Mouse (Mus musculus): ENCODE results near the gene Zfp369. TPM values are rescaled to one million over a fixed set of nuclear protein-coding genes. Genes with fewer than 3 reads are reported as not detected.

Gene Zfp369
- polyA plus RNA-seq (2015; fragmentation: Nextera tagmentation; extraction: Ambion mirVana): 4.2 and 4.9 TPM in 2 replicates

GRCm38 (mm10) chr13:65278383-65279341 lies at the start of gene Zfp369:
Gene Zfp369, plus strand, starts transcription at chr13:65278814.

DNA sequence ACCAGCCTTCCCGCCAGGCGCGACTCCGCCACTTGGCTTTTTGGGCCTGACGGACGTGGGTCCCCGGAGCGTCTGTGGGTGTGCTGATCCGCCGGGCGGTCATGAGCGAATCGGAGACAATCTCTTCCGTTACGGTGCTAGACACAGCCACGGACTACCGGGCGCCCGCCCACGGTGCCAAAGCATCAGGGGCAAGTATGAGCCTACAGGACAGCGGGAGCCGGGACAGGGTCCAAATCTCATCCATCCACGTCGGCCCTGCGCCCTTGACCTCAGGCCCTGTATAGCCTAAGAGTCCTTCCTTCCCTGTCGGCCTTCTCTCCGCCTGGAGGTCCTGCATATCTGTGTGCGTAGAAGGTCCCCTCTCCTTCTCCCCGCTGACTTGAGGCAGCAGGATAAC lies 19.4 kb upstream of the Zfp369 start, which contains the start of gene Gm10775:
Gm10775 (plus strand) TSS at position 301 of the 400 bp plus-strand sequence.

Other genes starting within 250 kb of the Zfp369 start
- not detected in 2 replicates for gene Spata31d1c, start 245.8 kb upstream of the Zfp369 start, polyA plus RNA-seq (2015; fragmentation: Nextera tagmentation; extraction: Ambion mirVana)
- not detected in 2 replicates for gene Prss47, start 226.1 kb upstream of the Zfp369 start, polyA plus RNA-seq (2015; fragmentation: Nextera tagmentation; extraction: Ambion mirVana)
- 31.7 and 39.1 TPM in 2 replicates for gene Mfsd14b, start 165.8 kb upstream of the Zfp369 start, polyA plus RNA-seq (2015; fragmentation: Nextera tagmentation; extraction: Ambion mirVana)
- gene Olfr465-ps1, start 140.7 kb upstream of the Zfp369 start, polyA plus RNA-seq (2015; fragmentation: Nextera tagmentation; extraction: Ambion mirVana): not detected in 2 replicates
- gene Olfr466, start 128.6 kb upstream of the Zfp369 start, polyA plus RNA-seq (2015; fragmentation: Nextera tagmentation; extraction: Ambion mirVana): not detected in 2 replicates
- not detected in 2 replicates for gene Nlrp4f, start 72.8 kb upstream of the Zfp369 start, polyA plus RNA-seq (2015; fragmentation: Nextera tagmentation; extraction: Ambion mirVana)
- not detected in 2 replicates for gene Gm10775, start 19.3 kb upstream of the Zfp369 start, polyA plus RNA-seq (2015; fragmentation: Nextera tagmentation; extraction: Ambion mirVana)
- not detected in 2 replicates for gene Gm10139, start 233.9 kb downstream of the Zfp369 start, polyA plus RNA-seq (2015; fragmentation: Nextera tagmentation; extraction: Ambion mirVana)

Measured in urinary bladder, postnatal 0 days (tissue).